Mouse (Mus musculus): ENCODE data around the gene Tpgs1.
"Not testable (repeated sequence)": the region's sequence is repeated elsewhere in the genome, so short reads cannot be mapped to it uniquely, and the experiment has no call there.

Tpgs1 gene

DNA sequence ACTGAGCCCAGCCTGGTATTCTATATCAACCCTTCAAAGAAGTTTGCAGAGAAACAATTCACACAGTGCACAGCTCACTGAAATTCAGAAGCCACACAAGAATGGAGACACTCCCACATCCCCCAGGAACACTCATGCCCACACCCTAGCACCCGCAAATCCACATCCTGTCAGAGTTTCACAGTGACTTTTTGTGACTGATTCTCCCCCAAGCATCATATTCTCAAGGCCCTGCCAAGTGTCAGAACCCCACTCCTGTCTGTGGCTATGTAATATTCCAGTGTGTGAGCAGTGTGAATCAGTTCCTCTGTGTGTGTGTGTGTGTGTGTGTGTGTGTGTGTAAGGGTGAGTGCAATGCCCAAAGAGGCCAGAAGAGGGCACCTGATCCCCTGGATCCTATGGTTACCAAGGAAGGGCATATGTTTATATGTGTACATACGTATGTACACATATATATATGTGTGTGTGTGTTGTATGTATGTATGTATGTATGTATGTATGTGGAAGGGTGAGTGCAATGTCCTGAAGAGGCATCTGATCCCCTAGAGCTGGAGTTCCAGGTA lies 22.9 kb downstream of the Tpgs1 start:
- no peak for DNase-seq (ENCODE audit: low spot score in 2 of 2)

DNA sequence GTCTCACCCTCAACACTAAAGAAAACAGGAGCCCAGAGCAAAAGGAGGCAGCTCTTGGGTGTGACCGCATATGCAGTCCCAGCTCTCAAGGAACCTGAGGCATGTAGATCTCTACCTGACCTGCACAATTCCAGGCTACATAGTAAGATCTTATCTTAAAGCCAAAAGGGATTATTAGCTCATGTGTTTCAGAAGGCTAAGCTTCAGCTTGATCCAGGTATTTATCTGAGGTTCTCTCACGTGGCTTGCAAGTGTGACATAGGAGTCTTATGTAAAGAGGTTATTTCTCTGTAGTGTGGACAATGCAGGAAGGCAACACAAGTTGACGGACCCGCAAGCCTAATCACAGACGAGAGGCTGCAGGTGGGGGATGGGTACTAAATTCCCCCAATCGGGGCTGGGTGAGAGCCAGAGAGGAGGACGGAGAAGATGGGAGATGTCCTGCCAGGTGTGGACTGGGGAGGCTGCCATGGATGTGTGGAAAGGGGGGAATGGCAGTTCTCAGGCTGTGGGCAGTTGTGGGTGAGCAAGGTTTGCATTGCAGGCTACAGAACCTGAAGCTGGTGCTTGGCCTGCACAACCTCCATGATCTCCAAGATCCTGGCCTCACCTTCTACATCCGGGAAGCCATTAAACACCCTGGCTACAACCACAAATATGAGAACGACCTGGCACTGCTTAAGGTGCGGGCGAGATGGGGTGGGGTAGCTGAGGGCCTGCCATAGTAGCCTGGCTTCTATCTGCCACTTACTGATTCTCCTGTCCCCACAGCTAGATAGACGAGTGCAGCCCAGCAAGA lies 24.6 kb downstream of the Tpgs1 start:
- no peak for DNase-seq (ENCODE audit: low spot score in 2 of 2)

DNA sequence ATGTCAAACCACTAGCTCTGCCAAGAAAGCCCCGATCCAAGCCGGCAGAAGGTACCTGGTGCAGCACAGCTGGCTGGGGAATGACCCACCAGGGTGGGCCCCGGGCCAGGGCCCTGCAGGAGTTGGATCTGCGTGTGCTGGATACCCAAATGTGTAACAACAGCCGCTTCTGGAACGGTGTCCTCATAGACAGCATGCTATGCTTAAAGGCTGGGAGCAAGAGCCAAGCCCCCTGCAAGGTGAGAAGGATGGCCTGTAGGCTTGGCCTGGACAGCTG lies 25.1 kb downstream of the Tpgs1 start:
- no peak for DNase-seq (ENCODE audit: low spot score in 2 of 2)

DNA sequence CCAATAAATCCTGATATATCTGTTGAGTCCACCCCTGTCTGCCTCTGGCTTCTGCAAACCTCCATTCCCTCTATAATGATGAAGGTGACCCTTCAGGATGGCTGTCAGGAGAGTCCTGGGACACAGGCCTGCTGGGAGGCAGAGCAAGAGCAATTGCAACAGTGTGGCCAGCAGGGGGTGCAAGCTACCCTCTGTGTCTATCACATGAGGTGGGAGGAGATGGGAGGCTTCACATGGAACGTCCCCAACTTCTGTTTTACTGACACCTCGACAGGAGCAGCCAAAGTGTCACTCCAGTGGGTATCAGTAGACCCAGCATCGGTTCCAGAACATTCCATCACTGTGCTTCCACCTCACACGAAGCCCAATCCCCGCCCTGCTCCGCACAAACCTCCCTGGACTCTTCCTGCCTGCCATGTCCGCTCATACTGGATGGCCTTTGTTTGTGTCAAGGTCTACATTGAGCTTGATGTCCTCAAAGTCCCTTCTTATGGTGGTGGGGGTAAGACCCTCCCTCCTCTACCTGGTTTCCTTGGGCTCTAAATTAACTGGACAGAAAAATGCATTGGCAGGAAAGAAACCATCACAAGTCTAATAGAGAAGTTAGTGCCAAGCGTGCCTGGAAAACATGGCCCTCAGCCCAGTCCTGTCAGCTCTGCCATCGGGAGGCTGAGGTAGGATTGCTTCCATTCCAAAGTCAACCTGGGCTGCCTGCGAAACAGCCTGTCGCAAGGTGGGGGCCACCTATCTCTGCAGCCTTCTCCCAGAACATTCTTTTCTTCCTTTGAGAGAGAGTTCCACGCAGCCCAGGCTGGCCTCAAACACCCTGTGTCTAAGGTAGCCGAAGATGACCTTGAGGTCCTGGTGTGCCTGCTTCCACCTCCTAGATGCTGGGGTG lies 26.3 kb downstream of the Tpgs1 start:
- peak; percentile 57 to 74 for DNase-seq (ENCODE audit: low spot score in 2 of 2)

GRCm38 (mm10) chr10:79696129-79696651 lies 27.0 kb downstream of the Tpgs1 start:
- no peak for DNase-seq (ENCODE audit: low spot score in 2 of 2)

GRCm38 (mm10) chr10:79697916-79698315 lies 28.7 kb downstream of the Tpgs1 start:
- no peak for DNase-seq (ENCODE audit: low spot score in 2 of 2)

DNA sequence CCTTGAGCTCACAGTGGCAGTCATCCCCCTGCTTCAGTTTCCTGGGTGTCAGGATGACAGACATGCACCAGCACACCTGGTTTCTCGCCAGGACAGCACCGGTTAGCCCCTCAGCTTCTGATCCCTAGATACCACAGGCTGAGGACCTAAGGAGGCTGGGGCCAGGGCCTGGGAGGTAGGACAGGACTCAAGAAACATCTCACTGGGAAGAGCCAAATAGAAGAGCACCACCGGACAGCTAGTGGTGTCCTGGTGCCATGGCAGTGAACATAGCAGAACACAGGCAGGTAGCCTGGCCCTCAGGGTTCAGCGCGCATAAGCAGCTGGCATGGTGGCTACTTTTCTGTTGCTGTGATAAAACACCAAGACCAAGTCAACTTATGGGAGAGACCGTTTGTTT lies 29.3 kb downstream of the Tpgs1 start:
- no peak for DNase-seq (ENCODE audit: low spot score in 2 of 2)

DNA sequence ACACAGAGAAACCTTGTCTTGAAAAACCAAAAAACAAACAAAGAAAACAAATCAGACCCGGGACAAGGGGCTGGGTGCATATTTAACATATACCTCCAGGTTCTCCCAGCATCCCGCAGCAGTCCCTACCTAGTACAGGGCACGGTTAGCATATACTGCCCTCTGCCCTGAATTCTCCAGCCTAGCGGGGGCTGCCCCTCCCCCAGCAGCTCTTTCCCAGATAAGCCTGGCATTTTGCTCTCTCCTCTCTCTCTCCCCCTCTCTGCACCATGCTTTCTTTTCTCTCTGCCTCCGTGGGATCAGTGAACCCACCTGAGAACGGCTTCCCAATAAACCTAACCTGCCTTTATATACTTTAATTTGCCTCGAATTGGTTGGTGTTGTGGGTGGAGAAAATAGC lies 31.5 kb downstream of the Tpgs1 start:
- no peak for DNase-seq (ENCODE audit: low spot score in 2 of 2)

- DNase-seq (ENCODE audit: low spot score in 2 of 2): no peak
These were observed 32.4 kb downstream of the Tpgs1 start for GRCm38 (mm10) chr10:79701443-79702129.

- not testable (repeated sequence) for DNase-seq (ENCODE audit: low spot score in 2 of 2)
These were observed 33.8 kb downstream of the Tpgs1 start for GRCm38 (mm10) chr10:79702970-79703369.

DNA sequence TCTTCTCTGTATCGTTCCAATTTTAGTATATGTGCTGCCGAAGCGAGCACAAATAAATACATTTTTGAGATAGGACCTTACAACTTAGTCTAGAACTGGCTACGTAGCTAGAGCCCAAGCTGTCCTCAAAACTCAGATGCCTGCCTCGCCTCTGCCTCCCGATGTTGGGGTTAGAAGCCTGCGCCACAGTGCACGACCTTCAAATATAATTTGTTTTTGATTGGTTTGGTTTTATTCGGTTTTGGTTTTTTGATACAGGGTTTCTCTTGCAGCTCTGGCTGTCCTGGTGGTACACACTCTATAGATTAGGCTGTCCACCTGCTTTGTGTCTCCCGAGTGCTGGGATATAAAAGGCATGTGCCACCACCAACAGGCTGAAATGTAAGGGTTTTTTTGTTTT lies 34.4 kb downstream of the Tpgs1 start:
- DNase-seq (ENCODE audit: low spot score in 2 of 2): no peak

DNA sequence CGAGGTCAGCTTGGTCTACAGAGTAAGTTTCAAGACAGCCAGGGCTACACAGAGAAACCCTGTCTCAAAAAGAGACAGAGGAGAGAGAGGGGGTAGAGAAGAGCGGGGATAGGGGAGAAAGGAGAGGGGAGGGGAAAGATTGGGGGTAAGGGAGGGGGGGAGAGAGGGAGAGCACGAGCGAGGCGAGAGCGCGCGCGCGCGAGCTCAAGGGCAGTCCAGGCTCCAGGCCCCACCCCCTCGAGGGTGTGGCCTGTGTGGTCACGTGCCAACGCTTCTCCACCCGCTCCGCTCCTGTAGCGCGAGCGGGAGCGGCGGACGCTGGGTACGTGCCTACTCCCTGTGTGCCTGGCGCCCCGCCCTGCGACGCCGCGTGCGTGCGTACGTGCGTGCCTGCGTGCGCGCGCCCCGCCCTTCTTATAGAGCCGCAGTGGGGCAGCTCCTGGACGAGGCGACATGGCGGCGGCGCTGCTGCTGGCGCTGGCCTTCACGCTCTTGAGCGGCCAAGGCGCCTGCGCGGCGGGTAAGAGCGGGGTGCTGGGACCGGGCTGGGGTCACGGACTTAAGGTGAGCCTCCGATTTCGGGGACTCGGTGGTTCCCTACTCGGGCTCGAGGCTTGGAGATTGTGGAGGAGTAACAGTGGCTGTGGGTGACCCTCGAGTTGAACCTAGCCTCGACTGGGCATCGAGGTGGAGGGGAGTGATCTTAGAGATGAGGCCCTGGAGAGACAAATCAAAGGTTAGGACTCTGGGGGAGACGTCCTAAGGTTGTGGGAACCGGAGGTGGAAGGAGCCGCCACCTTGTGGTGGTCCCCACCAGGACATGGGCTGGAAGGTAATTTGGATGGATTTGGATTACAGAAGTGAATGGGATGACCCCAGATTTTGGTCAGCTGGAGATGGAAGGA lies 35.1 kb downstream of the Tpgs1 start, which contains the start of gene Bsg:
TSS of gene Bsg (plus strand) at position 427 of the 905 bp plus-strand sequence.
- DNase-seq (ENCODE audit: low spot score in 2 of 2): peak; percentile 98 to 99

DNA sequence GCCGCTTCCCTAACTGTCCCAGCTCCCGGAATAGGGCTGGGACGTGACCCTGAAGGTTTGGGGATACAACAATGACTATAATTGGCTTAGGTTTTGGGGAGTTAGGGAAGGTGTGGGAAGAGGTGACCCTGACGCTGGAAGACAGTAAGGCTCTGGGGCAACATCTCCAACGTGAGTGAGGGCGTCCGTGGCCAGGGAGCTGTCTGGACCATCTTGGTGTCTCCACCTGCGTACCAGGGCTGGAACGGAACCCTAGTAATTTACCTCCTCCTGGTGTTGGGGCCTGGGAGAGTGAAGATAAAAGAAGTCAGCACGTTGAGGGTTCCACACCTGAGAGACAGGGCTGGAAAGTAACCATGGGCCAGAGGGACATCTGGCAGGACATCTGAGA lies 35.8 kb downstream of the Tpgs1 start:
- DNase-seq (ENCODE audit: low spot score in 2 of 2): no peak

GRCm38 (mm10) chr10:79705951-79706350 lies 36.8 kb downstream of the Tpgs1 start:
- no peak for DNase-seq (ENCODE audit: low spot score in 2 of 2)

GRCm38 (mm10) chr10:79706406-79707094 lies 37.4 kb downstream of the Tpgs1 start:
- no peak for DNase-seq (ENCODE audit: low spot score in 2 of 2)

GRCm38 (mm10) chr10:79707162-79707561 lies 38.0 kb downstream of the Tpgs1 start:
- DNase-seq (ENCODE audit: low spot score in 2 of 2): no peak

GRCm38 (mm10) chr10:79707759-79708158 lies 38.6 kb downstream of the Tpgs1 start:
- no peak for DNase-seq (ENCODE audit: low spot score in 2 of 2)

GRCm38 (mm10) chr10:79708668-79709067 lies 39.5 kb downstream of the Tpgs1 start:
- DNase-seq (ENCODE audit: low spot score in 2 of 2): no peak

GRCm38 (mm10) chr10:79709307-79709706 lies 40.1 kb downstream of the Tpgs1 start:
- DNase-seq (ENCODE audit: low spot score in 2 of 2): no peak

- no peak for DNase-seq (ENCODE audit: low spot score in 2 of 2)
These were observed 42.9 kb downstream of the Tpgs1 start for GRCm38 (mm10) chr10:79712029-79712428.
